Mouse (Mus musculus) adrenal gland, postnatal 25 days (tissue): ENCODE measurements around the gene Izumo1r. TPM values are rescaled to one million over a fixed set of nuclear protein-coding genes. Genes with fewer than 3 reads are reported as not detected.
A peak's percentile ranks its signal among the peaks of the same experiment; 100 is the strongest.

ENCODE experiments used
- DNase-seq: peaks from one replicate; pipeline ENCODE4 v3.0.0; 2021; ENCODE audit warnings: mixed read lengths
- total RNA-seq: library from RNA; stranded (reverse); gene quantifications from 2 replicates; pipeline ENCODE4 v1.2.3, GENCODE M21; 2021

Gene Izumo1r
- total RNA-seq, 1 experiment from 2014 or later, result not detected

- peak; percentile 47 for DNase-seq
Measured at GRCm38 (mm10) chr9:14866957-14867356, 36.8 kb downstream of the Izumo1r start.

GRCm38 (mm10) chr9:14864726-14865125 is 39.0 kb downstream of the Izumo1r start:
- DNase-seq, result no peak

DNA sequence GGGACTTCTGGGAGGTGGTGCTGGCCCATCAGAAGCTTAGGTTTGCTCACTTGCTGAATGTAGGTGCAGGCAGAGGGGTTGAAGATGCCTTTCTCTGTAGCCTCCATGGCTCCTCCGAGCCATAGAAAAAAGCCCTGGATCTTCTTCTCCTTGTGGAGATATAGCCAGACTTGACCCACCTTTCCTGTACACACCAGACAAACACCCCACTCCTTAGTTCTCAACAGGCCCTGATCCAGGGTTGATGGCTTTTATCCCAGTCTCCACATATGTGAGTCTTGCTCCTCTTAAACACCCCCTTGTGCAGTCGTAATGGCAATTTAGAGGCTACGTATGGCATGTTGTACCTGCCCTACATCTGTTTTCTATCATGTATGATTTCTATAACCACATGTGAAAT is 40.6 kb downstream of the Izumo1r start:
- DNase-seq, result no peak

DNA sequence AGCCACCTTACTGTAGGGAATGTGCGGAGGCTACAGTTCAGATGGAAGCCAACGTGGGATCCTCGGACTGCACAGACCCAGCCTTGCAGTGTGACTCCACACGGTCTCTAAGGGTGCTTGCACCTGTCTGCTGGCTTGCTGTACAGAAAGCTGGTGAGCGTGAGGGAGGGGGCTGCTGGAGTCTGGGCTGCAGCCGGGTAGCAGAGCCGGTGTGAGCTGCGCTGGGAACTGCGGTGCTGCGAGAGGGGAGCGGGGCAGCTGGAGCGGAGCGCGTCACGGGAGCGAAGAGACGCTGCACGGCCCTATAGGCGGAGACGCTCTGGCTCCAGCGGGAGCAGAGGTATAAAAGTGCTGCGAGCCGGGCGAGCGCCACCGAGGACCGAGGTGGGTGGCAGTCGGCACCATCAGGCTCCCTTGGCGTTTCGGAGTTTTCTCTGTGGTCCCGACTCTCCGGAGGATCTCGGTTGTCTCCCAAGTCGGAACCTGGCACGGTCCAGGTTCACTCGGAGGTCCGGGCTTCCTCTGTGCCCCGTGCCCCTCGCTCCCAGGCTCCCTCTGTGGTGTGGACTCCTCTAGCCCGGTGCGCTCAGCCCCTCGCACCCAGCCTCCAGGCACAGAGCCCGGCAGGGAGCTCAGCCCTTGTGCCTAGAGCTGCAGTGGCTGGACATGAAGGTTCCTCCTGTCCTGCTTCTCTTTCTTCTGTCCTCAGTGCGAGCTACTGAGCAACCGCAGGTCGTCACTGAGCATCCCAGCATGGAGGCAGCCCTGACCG is 43.7 kb downstream of the Izumo1r start, which contains the start of gene Gpr83:
Gene Gpr83 (plus strand): TSS at position 343 of the 772 bp plus-strand sequence.
- DNase-seq, result peak; percentile 29

DNA sequence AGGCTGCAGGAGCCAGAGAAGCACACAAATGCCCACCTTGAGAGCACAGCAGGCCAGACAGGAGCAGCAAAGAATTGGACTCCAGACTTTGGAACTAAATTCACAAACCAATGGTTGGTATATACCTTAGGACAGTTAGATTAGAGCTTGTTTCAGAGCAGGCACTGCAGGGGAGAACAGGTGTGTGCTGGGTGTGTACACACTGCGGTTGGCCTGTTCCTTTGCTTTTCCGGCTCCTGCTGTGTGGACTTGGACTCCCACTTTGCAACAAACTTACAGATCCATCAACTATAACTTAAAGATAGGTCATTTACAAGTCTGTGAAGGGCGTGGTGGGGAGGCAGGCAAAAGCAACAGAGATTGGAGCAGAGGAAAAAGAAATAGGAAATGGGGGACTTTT is 45.0 kb downstream of the Izumo1r start:
- no peak for DNase-seq

GRCm38 (mm10) chr9:14858170-14858706 is 45.5 kb downstream of the Izumo1r start:
- DNase-seq, result no peak

GRCm38 (mm10) chr9:14856922-14857654 is 46.7 kb downstream of the Izumo1r start:
- no peak for DNase-seq

GRCm38 (mm10) chr9:14854585-14854984 is 49.2 kb downstream of the Izumo1r start:
- DNase-seq, result no peak

DNA sequence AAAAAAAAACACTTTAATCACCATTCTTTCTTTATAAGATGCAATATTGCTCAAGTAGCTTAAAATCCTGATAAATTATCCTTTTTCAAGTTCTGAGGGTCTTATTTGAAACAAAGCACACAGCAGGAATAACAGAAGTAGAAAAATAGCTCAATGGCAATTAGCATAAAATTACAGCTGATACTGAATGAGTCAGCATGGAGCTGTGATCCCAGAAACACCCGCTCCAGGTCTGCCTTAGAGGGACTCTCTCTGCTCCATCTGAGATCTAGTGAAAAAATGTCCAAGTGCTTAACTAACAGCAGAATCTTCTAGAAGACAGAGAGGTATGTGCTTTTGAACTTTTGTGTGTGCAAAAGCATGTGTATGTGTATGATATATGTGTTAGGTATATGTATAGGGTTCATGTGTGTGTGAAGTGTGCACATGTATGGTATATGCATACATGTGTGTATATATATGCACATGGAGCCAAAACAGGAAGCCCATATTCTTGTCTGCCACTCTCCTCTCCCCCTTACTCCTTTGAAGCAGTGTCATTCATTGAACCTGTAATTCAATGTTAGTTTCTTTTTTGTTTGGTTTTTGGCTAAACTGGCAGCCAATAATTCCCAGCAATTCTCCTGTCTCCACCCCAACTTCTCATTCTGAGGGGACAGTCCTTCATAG is 55.3 kb downstream of the Izumo1r start:
- DNase-seq, result no peak

DNA sequence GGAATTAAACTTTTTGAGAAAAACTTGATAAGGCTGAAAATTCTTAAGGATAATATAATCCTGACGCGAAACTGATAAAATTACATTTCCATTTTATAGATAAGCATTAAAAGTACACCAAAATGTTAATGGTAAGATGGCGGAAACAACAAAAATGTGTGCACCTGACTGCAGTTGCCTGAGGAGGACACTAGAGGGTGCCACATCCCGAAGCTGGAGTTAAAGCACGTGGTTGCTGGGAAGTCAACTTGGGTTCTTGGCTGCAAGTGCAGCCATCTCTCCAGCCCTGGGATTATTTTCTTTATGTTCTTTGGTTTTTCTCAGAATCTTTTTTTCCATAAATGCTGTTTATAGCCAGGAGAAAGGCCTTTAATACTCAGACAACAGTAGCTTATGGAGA is 57.3 kb downstream of the Izumo1r start:
- no peak for DNase-seq

GRCm38 (mm10) chr9:14843901-14844300 is 59.8 kb downstream of the Izumo1r start:
- DNase-seq, result no peak

- DNase-seq, result no peak
Measured at GRCm38 (mm10) chr9:14843311-14843857, 60.4 kb downstream of the Izumo1r start.

DNA sequence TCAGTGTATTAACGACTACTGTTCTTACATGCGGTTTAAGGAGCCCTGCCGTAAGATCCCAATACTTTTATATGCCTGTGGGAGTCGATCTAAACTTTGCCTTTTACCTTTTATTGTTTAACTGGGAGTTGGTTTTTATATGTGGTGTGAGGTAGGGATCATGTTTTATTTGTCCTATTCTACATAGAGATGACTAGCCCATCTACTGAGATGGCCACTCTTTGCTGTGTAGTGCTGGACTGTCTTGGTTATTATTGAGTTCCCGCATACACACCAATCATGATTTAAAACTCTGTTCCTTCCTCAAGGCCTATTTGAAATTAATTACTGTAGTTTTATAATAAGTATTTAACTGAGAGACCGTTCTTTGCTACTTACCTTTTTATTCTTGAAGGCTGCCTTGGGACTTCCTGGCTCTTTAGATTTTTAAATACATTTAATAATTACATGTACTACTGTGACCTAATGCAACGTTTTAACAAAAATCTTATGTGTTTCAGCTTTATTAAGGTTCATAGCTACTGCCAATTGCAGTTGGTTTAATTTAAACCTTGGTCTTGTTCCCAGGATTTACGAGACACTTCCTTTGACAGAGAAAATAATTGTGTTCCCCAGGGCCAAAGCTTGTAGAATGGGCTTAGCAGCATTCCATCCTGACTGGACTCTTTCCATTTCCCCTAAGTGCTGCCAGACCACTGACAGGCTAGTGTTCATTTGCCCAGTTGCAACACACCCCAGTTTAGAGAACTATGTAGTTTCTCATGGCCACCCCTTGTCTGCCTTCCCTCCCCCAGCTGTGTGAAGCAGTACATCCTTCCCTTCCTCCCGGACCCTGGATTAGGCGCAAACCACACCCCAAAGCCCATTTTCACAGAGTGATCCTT is 61.6 kb downstream of the Izumo1r start:
- DNase-seq, result no peak

DNA sequence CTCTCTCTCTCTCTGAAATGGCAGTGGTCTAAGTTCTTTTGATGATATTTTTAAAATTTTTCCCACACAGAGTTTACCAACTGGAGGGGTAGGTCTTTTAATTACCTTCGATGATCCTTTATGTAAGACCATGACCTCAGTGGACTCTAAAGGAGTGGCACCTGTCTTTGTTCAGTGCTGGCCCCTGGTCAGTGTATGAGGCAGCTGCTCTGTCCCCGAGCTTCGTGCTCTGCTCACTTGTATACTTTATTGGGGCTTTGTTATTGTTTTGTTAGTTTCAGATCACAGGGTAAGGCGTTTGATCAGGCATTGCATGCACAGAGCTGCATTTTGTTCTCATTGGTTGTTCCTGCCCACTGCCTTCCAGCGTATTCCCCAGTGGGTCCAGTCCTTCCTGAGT is 63.8 kb downstream of the Izumo1r start:
- no peak for DNase-seq

DNA sequence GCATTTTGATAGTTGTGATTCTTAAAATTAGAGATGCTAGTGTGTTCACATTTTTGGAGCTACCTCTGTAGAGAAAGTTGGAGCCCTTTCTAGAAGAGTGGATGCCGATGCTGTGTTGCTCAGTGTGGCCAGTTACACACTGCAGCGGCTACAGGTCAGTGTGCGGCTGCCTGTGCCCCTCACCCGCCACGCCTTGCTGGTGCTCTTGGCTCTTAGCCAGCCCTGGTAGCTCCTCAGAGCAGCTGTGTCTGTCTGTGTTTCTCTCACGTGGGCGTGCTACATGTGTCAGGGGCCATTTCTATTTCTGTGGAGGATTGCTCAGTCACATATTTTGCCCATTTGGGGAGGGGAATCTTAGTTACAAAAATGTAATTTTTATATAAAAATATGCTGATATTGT is 64.2 kb downstream of the Izumo1r start:
- no peak for DNase-seq

Other genes starting within 250 kb of the Izumo1r start
- gene Piwil4, start 163.2 kb downstream of the Izumo1r start, total RNA-seq, result 0.12 TPM in 1 of 2 replicates, not detected in the other
- gene Fut4, start 151.6 kb downstream of the Izumo1r start, total RNA-seq, result 0.95 and 1.3 TPM in 2 replicates
- not detected in 2 replicates for gene 1700012B09Rik, start 132.9 kb downstream of the Izumo1r start, total RNA-seq
- 20.4 and 22.0 TPM in 2 replicates for gene Mre11a, start 119.3 kb downstream of the Izumo1r start, total RNA-seq
- gene Ankrd49, start 119.1 kb downstream of the Izumo1r start, total RNA-seq, result 14.8 and 18.0 TPM in 2 replicates
- not detected in 2 replicates for gene Gpr83, start 43.7 kb downstream of the Izumo1r start, total RNA-seq
- gene Panx1, start 141.5 kb upstream of the Izumo1r start, total RNA-seq, result 8.6 and 14.9 TPM in 2 replicates
- 0.24 and 0.43 TPM in 2 replicates for gene Hephl1, start 208.2 kb upstream of the Izumo1r start, total RNA-seq